Mouse (Mus musculus) left cerebral cortex, adult 6 months (tissue): ENCODE measurements around the gene Gm20517. TPM values are rescaled to one million over a fixed set of nuclear protein-coding genes. Genes with fewer than 3 reads are reported as not detected.

Experiments used
- long read RNA-seq, 2 experiments: library from polyadenylated mRNA; unstranded; transcript quantifications; one replicate each; pipeline ENCODE4 v2.0.0; 2019 to 2020
- polyA plus RNA-seq: library from polyadenylated mRNA; unstranded; fragments of <200 nt; fragmentation: Nextera tagmentation; gene quantifications from 2 replicates; pipeline ENCODE4 v1.2.3, GENCODE M21; 2021

The Gm20517 gene
- 4.1 and 6.6 TPM in 2 replicates for polyA plus RNA-seq
- long read RNA-seq, experiment 1, partial matches to known transcripts, result 0 of 8 reads
- long read RNA-seq, experiment 1, other reads (novel, unspliced or antisense), result 5 of 8 reads
- long read RNA-seq, experiment 2, partial matches to known transcripts, result 0 of 5 reads
- long read RNA-seq, experiment 2, other reads (novel, unspliced or antisense), result 0 of 5 reads

DNA sequence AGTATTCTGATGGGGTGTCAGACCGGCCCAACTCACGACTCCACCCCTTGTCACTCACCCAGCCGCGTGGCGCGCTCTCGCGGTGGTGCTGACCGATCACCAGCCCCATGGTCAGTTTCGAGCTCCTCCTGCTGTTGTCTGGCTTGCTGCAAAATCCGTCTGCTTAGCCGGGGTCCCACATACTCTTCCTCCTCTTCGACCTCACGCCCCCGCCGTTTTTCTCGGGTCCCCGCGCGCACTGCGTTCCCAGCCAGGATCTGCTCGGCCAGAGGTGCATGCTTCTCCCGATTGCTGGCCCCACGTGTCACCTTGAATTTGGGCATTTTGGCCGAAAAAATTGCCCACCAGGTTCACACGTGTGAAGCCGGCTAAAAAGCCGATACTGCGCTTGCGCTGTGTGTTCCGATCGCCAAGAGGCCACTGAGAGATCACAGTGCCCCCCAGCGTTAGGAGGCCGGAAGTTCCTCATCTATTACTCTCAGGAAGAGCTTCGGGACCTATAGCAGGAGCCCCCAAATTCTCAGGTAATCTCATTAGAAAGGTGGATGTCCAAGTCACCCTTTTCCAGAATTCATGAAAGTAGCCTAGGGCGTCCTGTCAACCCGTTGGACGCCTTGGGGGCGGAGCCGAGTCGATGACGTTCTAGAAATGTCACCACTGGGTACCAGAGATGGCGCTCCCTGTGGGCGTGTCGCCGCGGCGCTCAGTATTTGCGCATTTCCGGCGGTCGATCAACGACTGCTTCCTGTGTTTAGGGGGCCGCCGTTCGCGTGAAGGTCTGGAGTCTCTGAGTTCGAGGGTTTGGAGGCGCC is at the start of gene Gm20517, which contains the start of the genes Bysl and Med20:
Gm20517 (plus strand) TSS at position 741 of the 812 bp plus-strand sequence.
Bysl (minus strand) TSS at position 644 of the 812 bp plus-strand sequence.
Med20 (plus strand) TSS at position 734 of the 812 bp plus-strand sequence.

DNA sequence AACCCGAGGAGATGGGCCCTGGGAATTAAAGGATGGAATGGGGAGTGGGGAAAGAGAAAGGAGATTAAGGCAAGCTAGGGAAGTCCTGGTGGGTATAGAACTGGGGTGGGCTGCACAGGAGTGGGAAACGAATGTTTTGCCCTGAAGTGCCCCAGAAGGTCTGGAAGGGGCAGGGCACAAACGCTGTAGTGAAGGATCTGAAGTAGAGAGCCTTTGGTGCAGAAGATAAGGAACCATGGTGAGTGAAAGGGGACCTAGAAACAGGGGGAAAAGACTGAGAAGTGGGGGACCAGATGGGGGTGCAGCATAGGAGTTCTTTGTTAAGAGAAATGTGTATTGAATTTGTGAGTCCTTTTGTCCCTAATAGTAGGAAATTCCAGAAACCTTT is 19.3 kb downstream of the Gm20517 start, which contains the start of gene Usp49:
Usp49 (plus strand) TSS at position 13 of the 388 bp plus-strand sequence.

GRCm38 (mm10) chr17:47688344-47688607 is 76.9 kb downstream of the Gm20517 start, which contains the start of gene Tomm6:
Gene Tomm6 (minus strand): TSS chr17:47688386.

GRCm38 (mm10) chr17:47688608-47689575 is 77.5 kb downstream of the Gm20517 start, which contains the start of gene Frs3:
Gene Frs3 (plus strand): TSS chr17:47689030.

DNA sequence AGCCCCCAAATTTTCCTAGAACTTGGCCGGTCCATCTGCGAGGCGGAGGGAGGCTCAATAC is 82.9 kb downstream of the Gm20517 start, which contains the start of gene Gm21981:
Gm21981 (minus strand) TSS at position 14 of the 61 bp plus-strand sequence.

GRCm38 (mm10) chr17:47694503-47695336 is 83.3 kb downstream of the Gm20517 start, which contains the start of gene Prickle4:
Gene Prickle4 (minus strand): TSS chr17:47694736.

DNA sequence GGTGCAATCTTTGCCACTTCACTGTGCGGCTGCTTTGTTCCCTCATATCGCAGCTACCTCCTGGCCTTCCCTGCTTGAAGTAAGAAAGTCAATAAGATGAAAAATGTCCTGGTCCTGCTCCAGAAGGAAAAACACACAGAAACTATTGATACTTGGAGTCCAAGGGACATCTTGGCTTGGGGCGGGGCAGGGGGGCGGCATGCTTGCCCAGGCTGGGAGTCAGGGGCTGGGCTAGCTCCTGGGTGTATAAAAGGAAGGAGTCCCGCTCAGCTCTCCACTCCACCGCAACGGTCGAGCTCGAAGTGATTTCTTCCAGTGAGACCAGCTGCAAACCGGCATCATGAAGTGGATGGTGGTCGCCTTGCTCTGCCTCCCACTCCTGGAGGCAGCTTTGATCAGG is 115.2 kb downstream of the Gm20517 start, which contains the start of gene Pgc:
Pgc (plus strand) TSS at position 277 of the 400 bp plus-strand sequence.

Other genes starting within 250 kb of the Gm20517 start
- 52.8 and 72.6 TPM in 2 replicates for gene Mrps10, start 242.7 kb upstream of the Gm20517 start, polyA plus RNA-seq
- 0.31 and 0.47 TPM in 2 replicates for gene Guca1b, start 226.2 kb upstream of the Gm20517 start, polyA plus RNA-seq
- 1.1 and 1.4 TPM in 2 replicates for gene Guca1a, start 211.0 kb upstream of the Gm20517 start, polyA plus RNA-seq
- not detected in 2 replicates for gene AI661453, start 175.0 kb upstream of the Gm20517 start, polyA plus RNA-seq
- gene 1700001C19Rik, start 174.2 kb upstream of the Gm20517 start, polyA plus RNA-seq, result 0.28 TPM in 1 of 2 replicates, not detected in the other
- gene Taf8, start 109.3 kb upstream of the Gm20517 start, polyA plus RNA-seq, result 5.9 and 7.7 TPM in 2 replicates
- 24.1 and 36.0 TPM in 2 replicates for gene Ccnd3, start 106.5 kb upstream of the Gm20517 start, polyA plus RNA-seq
- gene Bysl, start 97 bp upstream of the Gm20517 start, polyA plus RNA-seq, result 13.9 and 14.6 TPM in 2 replicates
- 17.6 and 21.6 TPM in 2 replicates for gene Med20, start within 50 bp of the Gm20517 start, polyA plus RNA-seq
- 1.8 and 4.4 TPM in 2 replicates for gene Usp49, start 19.1 kb downstream of the Gm20517 start, polyA plus RNA-seq
- 307 and 361 TPM in 2 replicates for gene Tomm6, start 76.8 kb downstream of the Gm20517 start, polyA plus RNA-seq
- gene Frs3, start 77.4 kb downstream of the Gm20517 start, polyA plus RNA-seq, result 10.7 and 17.9 TPM in 2 replicates
- 0.98 and 1.1 TPM in 2 replicates for gene Gm21981, start 82.9 kb downstream of the Gm20517 start, polyA plus RNA-seq
- 0.29 and 0.55 TPM in 2 replicates for gene Prickle4, start 83.1 kb downstream of the Gm20517 start, polyA plus RNA-seq
- not detected in 2 replicates for gene Pgc, start 115.3 kb downstream of the Gm20517 start, polyA plus RNA-seq
- 3.6 and 6.4 TPM in 2 replicates for gene Tfeb, start 125.4 kb downstream of the Gm20517 start, polyA plus RNA-seq
- gene Mdfi, start 223.1 kb downstream of the Gm20517 start, polyA plus RNA-seq, result 0.09 TPM in 1 of 2 replicates, not detected in the other